ENCODE assay signal across 8 mouse cellular contexts in the genomic region with DNA sequence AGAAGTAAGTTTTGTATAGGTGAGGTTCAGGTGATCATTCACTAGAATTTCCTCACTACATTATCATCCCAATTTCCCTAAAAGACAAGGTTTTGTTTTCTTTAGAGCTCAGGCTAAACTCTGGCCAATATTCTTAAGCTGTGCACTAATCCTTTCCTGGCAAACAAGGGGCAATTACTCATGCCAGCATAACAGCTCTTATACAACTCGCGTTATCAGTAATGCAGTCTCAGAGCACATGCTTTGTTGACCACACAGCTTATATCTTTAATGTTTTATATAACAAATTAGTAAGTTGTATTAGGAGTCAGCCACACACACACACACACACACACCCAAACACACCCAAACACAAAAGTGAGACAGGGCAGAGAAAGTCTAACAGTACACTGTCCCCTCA. TPM values are rescaled to one million over a fixed set of nuclear protein-coding genes. Genes with fewer than 3 reads are reported as not detected.
DNase-seq lines count a peak whose midpoint lies in the region; ATAC-seq and TF ChIP-seq lines count a peak whose summit lies in the region.

No protein-coding gene starts in this region.

- DNase-seq in cerebellum, adult 2 months = no peak
- no peak for DNase-seq in cerebellum, adult 8-10 months
- DNase-seq in spleen, adult 2 months (ENCODE audit: low read depth in 1 of 2, low spot score in 2 of 2) = no peak
- DNase-seq in spleen, postnatal 10 days (ENCODE audit: low spot score in 2 of 2) = no peak
- DNase-seq in liver, embryonic 11.5 days (ENCODE audit: low spot score) = no peak
- DNase-seq in stomach, postnatal 0 days (ENCODE audit: low spot score) = peak; percentile 19
- no peak for DNase-seq in gastrocnemius, adult 18-20 months (ENCODE audit: low spot score)
- no peak for DNase-seq in frontal cortex, postnatal 14 days (ENCODE audit: low spot score in 2 of 2)

- H3K4me3 ChIP-seq in cerebellum, adult 2 months (replicated peaks; ENCODE audit: insufficient read depth, low read depth, low read length) = peak overlapping the region; percentile 89
- H3K4me3 ChIP-seq in spleen, adult 2 months (ENCODE audit: extremely low read depth, insufficient read depth, insufficient read length) = peak overlapping the region; percentile 97; the same call in 1 of the 2 replicates
- H3K4me3 ChIP-seq in liver, embryonic 11.5 days (ENCODE audit: low read depth, low read length) = peak overlapping the region; percentile 98
- H3K4me3 ChIP-seq in stomach, postnatal 0 days (ENCODE audit: low read depth, low read length) = peak overlapping the region; percentile 95

- no peak for TF ChIP-seq EP300 in stomach, postnatal 0 days (optimal IDR thresholded peaks at IDR 0.05)

- 3% methylated on average over 2 of the region's 2 CpGs for whole genome bisulfite sequencing in cerebellum, adult 2 months
- 13% methylated on average over 2 of the region's 2 CpGs for WGBS in spleen, adult 2 months
- WGBS in liver, embryonic 11.5 days = 42% methylated on average over 2 of the region's 2 CpGs
- 3% methylated on average over 2 of the region's 2 CpGs for WGBS in stomach, postnatal 0 days

- no peak for ATAC-seq in liver, embryonic 11.5 days (replicated peaks; ENCODE audit: low FRiP score)
- ATAC-seq in stomach, postnatal 0 days (ENCODE audit: low FRiP score, low TSS enrichment) = peak; percentile 24; the same call in 1 of the 2 replicates

- no peaks in the 10 kb centered on the region for H3K27me3 ChIP-seq in cerebellum, adult 2 months (ENCODE audit: control insufficient read depth, insufficient read depth, low read length)
- H3K27me3 ChIP-seq in spleen, adult 2 months (ENCODE audit: control insufficient read depth, insufficient read depth, low read length) = no peaks in the 10 kb centered on the region
- H3K27me3 ChIP-seq in liver, embryonic 11.5 days (replicated peaks; ENCODE audit: control insufficient read depth, insufficient read depth, low read length) = no peaks in the 10 kb centered on the region
- no peaks in the 10 kb centered on the region for H3K27me3 ChIP-seq in stomach, postnatal 0 days (ENCODE audit: control insufficient read depth, insufficient read depth, low read length)

- peaks cover 7% of the 10 kb centered on the region; the same call in 1 of the 2 replicates for H3K36me3 ChIP-seq in spleen, adult 2 months (ENCODE audit: control insufficient read depth, insufficient read depth, low read length)
- H3K36me3 ChIP-seq in liver, embryonic 11.5 days (ENCODE audit: control insufficient read depth, insufficient read depth, low read length) = peaks cover 14% of the 10 kb centered on the region; the same call in 1 of the 2 replicates
- no peaks in the 10 kb centered on the region for H3K36me3 ChIP-seq in stomach, postnatal 0 days (ENCODE audit: control insufficient read depth, insufficient read depth, low read length)

- H3K9me3 ChIP-seq in liver, embryonic 11.5 days (ENCODE audit: control insufficient read depth, low read length) = no peaks in the 10 kb centered on the region
- H3K9me3 ChIP-seq in stomach, postnatal 0 days (ENCODE audit: control insufficient read depth, low read length) = no peaks in the 10 kb centered on the region

- H3K4me2 ChIP-seq in liver, embryonic 11.5 days = peak overlapping the region; percentile 92
- peak overlapping the region; percentile 94 for H3K4me2 ChIP-seq in stomach, postnatal 0 days (replicated peaks; ENCODE audit: low read depth)

- H3K9ac ChIP-seq in liver, embryonic 11.5 days (ENCODE audit: low read depth, low read length) = peak overlapping the region; percentile 100
- peak overlapping the region; percentile 98 for H3K9ac ChIP-seq in stomach, postnatal 0 days (ENCODE audit: low read length)

- H3K4me1 ChIP-seq in cerebellum, adult 2 months (ENCODE audit: control insufficient read depth, insufficient read depth, low read length) = peaks cover 3% of the 10 kb centered on the region; the same call in 1 of the 2 replicates
- peaks cover 4% of the 10 kb centered on the region; the same call in 1 of the 2 replicates for H3K4me1 ChIP-seq in spleen, adult 2 months (ENCODE audit: control insufficient read depth, insufficient read depth, insufficient read length)
- H3K4me1 ChIP-seq in liver, embryonic 11.5 days (replicated peaks; ENCODE audit: control insufficient read depth, insufficient read depth, low read length) = peaks cover 22% of the 10 kb centered on the region
- H3K4me1 ChIP-seq in stomach, postnatal 0 days (replicated peaks; ENCODE audit: control insufficient read depth, insufficient read depth) = peaks cover 4% of the 10 kb centered on the region; the same call in 1 of the 2 replicates

- no peak for TF ChIP-seq CTCF in cerebellum, adult 2 months (IDR thresholded peaks at IDR 0.05; ENCODE audit: borderline replicate concordance, insufficient read depth, low read depth, low read length)
- no peak for TF ChIP-seq CTCF in spleen, adult 2 months (IDR thresholded peaks at IDR 0.05; ENCODE audit: extremely low read depth, insufficient read depth, insufficient read length, insufficient replicate concordance)
- TF ChIP-seq CTCF in stomach, postnatal 0 days (IDR thresholded peaks at IDR 0.05; ENCODE audit: low read depth) = no peak

- H3K27ac ChIP-seq in cerebellum, adult 2 months (ENCODE audit: insufficient read depth, low read length) = no peak overlapping the region
- no peak overlapping the region for H3K27ac ChIP-seq in spleen, adult 2 months (ENCODE audit: insufficient read depth, low read length)
- H3K27ac ChIP-seq in liver, embryonic 11.5 days (ENCODE audit: low read depth, low read length) = no peak overlapping the region; the same call in 1 of the 2 replicates
- H3K27ac ChIP-seq in stomach, postnatal 0 days (replicated peaks) = peak overlapping the region; percentile 97; the same call in 1 of the 2 replicates

- no peak for TF ChIP-seq POLR2A in cerebellum, adult 2 months (IDR thresholded peaks at IDR 0.05; ENCODE audit: borderline replicate concordance, insufficient read depth, low read length)
- no peak for TF ChIP-seq POLR2A in spleen, adult 2 months (IDR thresholded peaks at IDR 0.05; ENCODE audit: low read depth, low read length)

RNA-seq across cellular contexts. Expression of a gene that starts 1.8 kb away (rescaled TPM):
- 20.7 and 20.8 TPM in 2 replicates for polyA plus RNA-seq in cerebellum, adult 2 months (2012; rRNA removed)
- polyA plus RNA-seq in spleen, adult 2 months (2012; rRNA removed) = 11.9 and 13.8 TPM in 2 replicates
- 82.6 and 87.3 TPM in 2 replicates for polyA plus RNA-seq in liver, embryonic 11.5 days (2014; fragmentation: Nextera tagmentation; extraction: Ambion mirVana)
- polyA plus RNA-seq in stomach, postnatal 0 days (2015; fragmentation: Nextera tagmentation; extraction: Ambion mirVana) = 52.6 and 53.8 TPM in 2 replicates
- total RNA-seq in gastrocnemius, adult 18-20 months (2021) = 10 to 100 TPM; 29.7 to 29.8 TPM

RNA-seq across cellular contexts. Expression of a gene that starts 51.1 kb away (rescaled TPM):
- polyA plus RNA-seq in cerebellum, adult 2 months (2012; rRNA removed) = 20.5 and 20.6 TPM in 2 replicates
- 12.0 and 14.3 TPM in 2 replicates for polyA plus RNA-seq in spleen, adult 2 months (2012; rRNA removed)
- polyA plus RNA-seq in liver, embryonic 11.5 days (2014; fragmentation: Nextera tagmentation; extraction: Ambion mirVana) = 25.4 and 26.8 TPM in 2 replicates
- polyA plus RNA-seq in stomach, postnatal 0 days (2015; fragmentation: Nextera tagmentation; extraction: Ambion mirVana) = 11.2 and 11.4 TPM in 2 replicates
- 1 to 10 TPM; 6.7 to 8.0 TPM for total RNA-seq in gastrocnemius, adult 18-20 months (2021)
